Mouse (Mus musculus) heart, postnatal 14 days (tissue): Measurements from ENCODE around the gene Zfp334. TPM values are rescaled to one million over a fixed set of nuclear protein-coding genes. Genes with fewer than 3 reads are reported as not detected.
A peak's percentile ranks its signal among the peaks of the same experiment; 100 is the strongest.

Experiments used
- DNase-seq, 2 experiments: peaks; one replicate each; pipeline ENCODE4 v3.0.0; 2021 to 2022
- intact Hi-C: fragments of 180-260 bp; cut with DNase I; formaldehyde crosslinking; loops from one replicate; pipeline ENCODE4 v1.15.1; 2025
- long read RNA-seq, 2 experiments: library from polyadenylated mRNA; stranded (forward); transcript quantifications; one replicate each; pipeline ENCODE4 v2.0.0; 2021
- total RNA-seq, 2 experiments: library from RNA; stranded (reverse); gene quantifications; 2 replicates each; pipeline ENCODE4 v1.2.3; 2021

Zfp334 gene
- 1 to 10 TPM; 2.9 to 3.0 TPM for total RNA-seq
- long read RNA-seq, experiment 1, full-length matches to known transcripts = 6 of 8 reads
- long read RNA-seq, experiment 1, partial matches to known transcripts = 0 of 8 reads
- long read RNA-seq, experiment 1, other reads (novel, unspliced or antisense) = 2 of 8 reads
- long read RNA-seq, experiment 2, full-length matches to known transcripts = 4 of 5 reads
- long read RNA-seq, experiment 2, partial matches to known transcripts = 0 of 5 reads
- long read RNA-seq, experiment 2, other reads (novel, unspliced or antisense) = 1 of 5 reads

DNA sequence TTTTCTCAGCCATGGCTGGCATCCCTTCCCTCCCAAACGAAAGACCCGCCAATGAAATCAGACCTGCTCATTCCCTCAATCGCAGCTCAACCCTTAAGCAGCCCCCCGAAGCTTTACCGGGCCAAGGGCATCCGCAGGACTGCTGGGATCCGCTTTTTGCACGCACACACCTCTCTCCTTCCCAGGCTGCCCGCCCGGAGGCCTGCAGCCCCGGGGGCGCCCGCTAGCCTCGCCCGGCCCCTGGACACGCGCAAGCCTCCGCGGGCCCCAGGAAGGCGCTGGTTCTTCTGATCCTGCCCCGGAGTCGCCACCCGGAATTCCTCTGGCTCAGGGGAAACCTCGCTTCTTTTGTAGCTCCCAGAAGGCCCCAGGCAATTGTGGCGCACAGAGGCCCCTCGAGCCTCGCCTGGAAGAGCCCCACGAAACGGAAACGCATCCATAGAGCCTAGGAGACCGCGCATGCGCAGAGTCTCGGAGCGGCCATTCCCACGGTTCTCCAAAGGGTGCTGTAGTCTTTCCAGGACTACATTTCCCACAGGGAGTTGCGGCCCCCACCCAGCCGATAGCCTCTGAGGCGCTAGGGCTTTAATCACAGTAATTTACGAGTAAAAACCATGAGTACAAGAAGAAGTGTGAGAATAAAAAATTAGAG lies at the start of gene Zfp334:
Gene Zfp334, minus strand, starts transcription at position 416 of the 652 bp plus-strand sequence.
- intact Hi-C loops = no loop called here
- peak; percentile 96 for DNase-seq

DNA sequence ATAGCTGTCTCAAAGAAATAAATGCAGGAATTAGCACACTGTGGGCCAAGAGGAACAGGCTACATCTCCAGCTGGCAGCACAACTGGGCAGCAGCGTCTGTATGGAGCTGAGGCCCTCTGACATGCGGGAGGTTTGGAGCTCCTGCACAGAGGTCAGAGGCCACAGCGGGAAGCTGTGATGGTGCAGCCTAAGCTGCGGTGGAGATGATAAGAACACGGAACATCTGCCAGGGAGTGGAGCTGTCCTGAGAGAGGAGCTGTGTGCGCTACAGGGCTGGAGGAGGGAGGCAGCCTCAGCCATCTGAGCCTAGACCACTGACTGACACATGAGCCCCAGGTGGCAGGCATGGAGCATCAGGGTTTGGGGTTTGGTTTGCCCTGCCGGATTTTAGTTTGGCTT lies 40.6 kb upstream of the Zfp334 start:
- no peak for DNase-seq
- intact Hi-C loops = no loop called here

DNA sequence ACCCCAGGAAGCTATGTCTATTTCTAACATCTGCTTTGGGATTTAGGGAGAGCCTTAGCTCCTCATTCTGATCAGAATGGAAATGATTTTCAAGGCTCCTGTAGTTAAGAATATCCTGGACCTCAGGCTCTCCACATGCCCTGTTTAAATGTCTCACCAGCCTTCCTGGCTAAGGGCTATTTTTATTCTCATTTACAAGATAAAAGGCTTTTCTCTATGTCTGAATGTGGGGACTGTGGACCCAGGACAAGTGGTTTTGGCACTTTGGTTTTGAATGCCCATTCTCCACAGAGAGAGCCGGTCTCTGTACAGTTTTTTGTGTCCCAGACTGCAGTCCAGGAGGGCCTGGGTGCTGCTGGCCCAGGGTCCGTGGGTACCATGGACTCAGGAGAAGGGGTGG lies 32.1 kb upstream of the Zfp334 start:
- intact Hi-C loops = no loop called here
- DNase-seq = no peak

DNA sequence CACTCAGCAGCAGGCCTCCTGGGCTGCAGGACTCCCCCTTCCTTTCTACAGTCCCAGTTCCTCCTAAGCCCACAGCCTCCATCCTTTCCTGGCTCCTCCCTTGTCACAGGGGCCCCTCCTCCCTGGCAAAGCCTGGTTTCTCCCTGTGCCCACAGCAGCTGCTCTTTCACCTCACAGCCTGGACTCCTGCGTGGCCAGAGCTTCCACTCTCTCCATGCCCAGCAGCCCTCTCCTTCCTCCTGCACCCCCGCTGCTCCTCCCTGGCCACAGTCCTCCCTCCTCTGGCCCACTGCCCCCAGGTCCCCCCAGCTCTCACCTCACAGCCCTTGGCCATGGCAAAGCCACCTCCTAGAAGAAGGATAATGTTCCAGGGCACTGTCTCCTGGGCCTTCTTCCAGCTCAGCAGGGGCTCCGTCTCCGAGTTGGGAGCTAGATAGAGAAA lies 31.6 kb upstream of the Zfp334 start:
- no peak for DNase-seq
- intact Hi-C loops = no loop called here

GRCm38 (mm10) chr2:165418577-165418976 lies 30.5 kb upstream of the Zfp334 start:
- intact Hi-C loops = no loop called here
- DNase-seq = no peak

- intact Hi-C loops = no loop called here
- peak in 1 of 2 experiments; percentile 29 for DNase-seq
These were observed 29.2 kb upstream of the Zfp334 start for GRCm38 (mm10) chr2:165417291-165417690.

- DNase-seq = no peak
- intact Hi-C loops = no loop called here
These were observed 27.7 kb upstream of the Zfp334 start for GRCm38 (mm10) chr2:165415795-165416194.

DNA sequence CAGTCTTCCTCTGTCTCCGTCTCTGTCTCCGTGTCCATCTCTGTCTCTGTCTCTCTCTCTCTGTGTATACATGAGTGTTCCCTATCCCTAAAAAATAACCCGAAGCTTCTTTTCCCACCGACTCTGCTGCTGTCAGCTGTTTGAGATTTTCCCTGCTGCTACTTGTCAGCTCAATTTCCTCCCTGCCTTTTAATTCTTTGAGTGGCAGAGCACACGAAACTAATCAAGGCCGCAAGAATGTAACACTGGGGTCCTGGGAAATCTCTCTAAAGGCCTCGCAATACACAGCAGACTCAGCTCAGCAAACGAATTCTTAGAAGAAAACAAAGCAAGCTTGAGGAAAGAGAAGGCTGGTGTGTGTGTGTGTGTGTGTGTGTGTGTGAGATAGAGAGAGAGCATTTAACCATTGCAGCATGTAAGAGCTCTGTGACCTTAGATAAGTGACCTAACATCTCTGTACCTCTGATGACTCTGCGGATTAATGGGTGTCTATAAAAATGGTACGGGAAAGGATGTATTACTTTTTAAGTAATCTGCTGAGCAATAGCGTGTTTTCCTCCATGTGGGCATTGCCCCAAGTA lies 27.2 kb upstream of the Zfp334 start:
- DNase-seq = no peak
- intact Hi-C loops = no loop called here

DNA sequence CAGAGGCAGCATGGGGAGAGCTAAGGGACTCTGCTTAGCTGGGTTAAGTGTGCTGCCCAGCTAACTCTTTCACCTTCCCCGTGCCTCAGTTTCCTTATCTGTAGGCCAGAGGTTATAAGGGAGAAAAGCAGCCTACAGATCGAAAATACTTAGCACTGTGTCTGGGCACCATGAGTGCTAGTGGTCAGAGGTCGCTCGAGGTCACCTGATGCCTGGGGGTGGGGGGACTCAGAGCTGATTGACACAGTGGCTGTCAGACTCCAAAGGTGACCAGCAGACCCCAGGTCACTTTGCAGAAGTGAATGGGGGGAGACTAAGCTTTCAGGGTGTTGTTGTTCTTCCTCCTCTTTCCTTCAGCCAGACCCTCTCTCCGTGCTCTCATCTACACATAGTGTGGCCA lies 26.3 kb upstream of the Zfp334 start:
- intact Hi-C loops = no loop called here

GRCm38 (mm10) chr2:165413884-165414283 lies 25.8 kb upstream of the Zfp334 start:
- DNase-seq = no peak
- intact Hi-C loops = no loop called here

More for the DNA sequence above, 26.3 kb upstream of the Zfp334 start:
- DNase-seq = no peak

DNA sequence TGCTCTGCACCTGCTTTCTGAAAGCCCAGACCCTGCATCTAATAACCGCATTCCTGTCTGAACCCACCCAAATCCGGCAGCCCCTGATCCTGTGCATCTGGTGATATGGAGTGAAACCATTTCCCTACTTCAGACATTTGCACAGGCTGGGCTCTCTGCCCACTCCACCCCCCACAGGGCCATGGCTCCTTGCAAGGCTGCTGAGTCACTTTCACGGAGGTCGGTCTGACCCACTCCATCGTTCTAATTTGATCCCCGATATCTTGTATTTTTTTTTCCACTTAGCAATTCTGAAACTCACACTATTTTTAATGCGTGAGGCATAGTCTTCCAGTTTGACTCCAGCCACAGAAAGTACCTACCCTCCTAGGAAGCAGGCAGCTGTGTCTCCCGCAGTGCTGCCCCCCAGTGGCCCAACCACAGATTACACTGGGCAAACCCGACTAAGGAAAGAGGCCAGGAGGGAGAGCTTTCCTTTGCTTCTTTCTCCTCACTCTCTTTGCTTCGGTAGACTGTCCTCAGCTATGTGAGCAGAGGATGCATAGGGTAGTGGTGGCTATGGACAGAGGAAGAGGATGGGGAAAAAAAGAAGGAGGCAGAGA lies 19.7 kb upstream of the Zfp334 start:
- intact Hi-C loops = no loop called here
- DNase-seq = peak; percentile 74 to 83

GRCm38 (mm10) chr2:165405351-165405750 lies 17.3 kb upstream of the Zfp334 start:
- no peak for DNase-seq
- intact Hi-C loops = no loop called here

DNA sequence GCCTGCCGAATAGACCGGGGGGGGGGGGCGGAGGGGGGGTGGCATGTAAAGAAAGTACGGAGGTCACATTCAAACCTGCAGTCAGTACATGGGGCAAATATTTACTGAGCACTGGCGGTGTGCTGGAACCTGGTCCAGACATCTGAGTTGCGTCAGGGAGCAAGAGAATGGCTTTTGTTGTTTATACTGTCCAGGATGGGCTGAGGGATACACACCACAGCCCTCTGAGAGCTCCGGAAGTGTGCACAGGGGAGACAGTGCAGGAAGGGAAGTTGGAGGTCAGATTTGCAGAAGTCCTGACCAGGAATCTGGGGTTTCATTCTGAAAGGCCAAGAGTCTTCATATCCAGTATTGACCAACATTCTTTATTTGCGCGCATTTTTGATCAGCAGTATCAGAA lies 16.9 kb upstream of the Zfp334 start:
- intact Hi-C loops = no loop called here
- DNase-seq = no peak

GRCm38 (mm10) chr2:165398164-165398785 lies 10.2 kb upstream of the Zfp334 start:
- DNase-seq = no peak
- intact Hi-C loops = no loop called here

DNA sequence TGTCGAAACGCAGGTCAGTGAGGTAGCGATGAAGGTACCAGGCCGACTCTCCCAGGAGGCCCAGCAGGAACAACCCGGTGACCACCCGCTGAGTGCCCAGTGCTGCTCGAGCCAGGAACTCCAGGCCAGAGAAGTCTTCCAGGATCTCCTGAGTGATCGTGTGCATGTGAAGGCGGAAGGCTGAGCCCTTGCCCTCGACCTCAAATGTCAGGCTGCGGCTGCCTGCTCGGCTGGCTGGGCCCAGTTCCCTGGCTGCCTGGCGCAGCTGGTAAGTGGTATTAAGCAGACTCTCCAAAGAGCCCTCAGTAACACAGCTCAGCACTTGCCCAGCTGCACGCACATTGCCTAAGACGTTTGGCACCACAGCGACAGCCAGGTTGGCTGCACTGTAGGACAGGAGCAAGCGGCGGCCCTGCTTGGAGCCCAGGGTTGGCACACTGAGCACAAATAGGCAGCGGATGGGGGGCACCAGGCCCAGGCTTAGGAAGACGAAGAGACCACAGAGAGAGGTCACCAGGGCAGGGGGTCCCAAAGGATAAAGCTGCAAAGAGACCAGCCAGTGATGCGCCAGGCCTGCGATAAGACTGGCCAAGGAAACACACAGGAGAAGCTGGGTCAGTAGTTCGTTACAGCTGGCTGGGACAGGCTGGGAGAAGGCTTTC lies 9.6 kb upstream of the Zfp334 start:
- intact Hi-C loops = no loop called here
- peak in 1 of 2 experiments; percentile 19 for DNase-seq

- intact Hi-C loops = no loop called here
- DNase-seq = peak; percentile 21 to 53
These were observed 8.9 kb upstream of the Zfp334 start for GRCm38 (mm10) chr2:165396831-165397501.

- intact Hi-C loops = loop anchor here (2.0 kb wide), 1 partner anchor 95 kb away; no protein-coding TSS in a partner anchor
- no peak for DNase-seq
These were observed 4.1 kb upstream of the Zfp334 start for GRCm38 (mm10) chr2:165392156-165392555.

GRCm38 (mm10) chr2:165391561-165391960 lies 3.5 kb upstream of the Zfp334 start:
- DNase-seq = peak; percentile 53 to 65
- intact Hi-C loops = no loop called here

GRCm38 (mm10) chr2:165389299-165389952 lies 1.4 kb upstream of the Zfp334 start:
- intact Hi-C loops = no loop called here

More at GRCm38 (mm10) chr2:165389299-165389952, 1.4 kb upstream of the Zfp334 start:
- DNase-seq = no peak
